Mouse (Mus musculus) midbrain, postnatal 0 days (tissue): Measurements from ENCODE around the gene Cnot2. TPM values are rescaled to one million over a fixed set of nuclear protein-coding genes. Genes with fewer than 3 reads are reported as not detected.

Experiments used
- ATAC-seq: fragments of 200-750 bp; cut with Nextera tagmentation; 2 replicates; pipeline ENCODE4 v1.8.0; 2017; ENCODE audit warnings: moderate number of reproducible peaks, mild to moderate bottlenecking, moderate TSS enrichment, moderate library complexity; ENCODE audit not compliant: low FRiP score
- DNase-seq: peaks from one replicate; pipeline ENCODE4 v3.0.0-alpha.2; 2015; ENCODE audit warnings: low spot score
- H3K27ac ChIP-seq: fragments of 300-500 bp; sonication (generic); 2 replicates; pipeline ENCODE4 v1.5.1; 2014; ENCODE audit warnings: low read depth, mild to moderate bottlenecking, low read length, mixed read lengths
- H3K27me3 ChIP-seq: fragments of 300-500 bp; sonication (generic); 2 replicates; pipeline ENCODE4 v1.6.1; 2014; ENCODE audit warnings: low read length, control low read depth, mixed read lengths; ENCODE audit not compliant: insufficient read depth
- H3K36me3 ChIP-seq: fragments of 300-500 bp; sonication (generic); 2 replicates; pipeline ENCODE4 v1.6.1; 2014; ENCODE audit warnings: low read length, control low read depth, mixed read lengths; ENCODE audit not compliant: insufficient read depth
- H3K4me1 ChIP-seq: fragments of 300-500 bp; sonication (generic); 2 replicates; pipeline ENCODE4 v1.6.1; 2014; ENCODE audit warnings: mild to moderate bottlenecking, control low read depth, antibody characterized with exemption, low read length, mixed read lengths; ENCODE audit not compliant: insufficient read depth
- H3K4me2 ChIP-seq: fragments of 300-500 bp; sonication (generic); 2 replicates; pipeline ENCODE4 v1.6.1; 2014; ENCODE audit warnings: low read depth, mild to moderate bottlenecking, low read length, mixed read lengths; ENCODE audit not compliant: poor library complexity, severe bottlenecking
- H3K4me3 ChIP-seq: fragments of 300-500 bp; sonication (generic); 2 replicates; pipeline ENCODE4 v1.5.1; 2014; ENCODE audit warnings: low read depth, mild to moderate bottlenecking, low read length, moderate library complexity
- H3K9ac ChIP-seq: fragments of 300-500 bp; sonication (generic); replicated peaks from 2 replicates; pipeline ENCODE4 v1.6.1; 2014; ENCODE audit warnings: mild to moderate bottlenecking, low read length, moderate library complexity, mixed read lengths; ENCODE audit not compliant: poor library complexity, severe bottlenecking
- H3K9me3 ChIP-seq: fragments of 300-500 bp; sonication (generic); 2 replicates; pipeline ENCODE4 v1.6.1; 2016; ENCODE audit warnings: low read length, control low read depth
- CTCF ChIP-seq: IDR thresholded peaks from 2 replicates; pipeline ENCODE4 v1.5.1; 2016; ENCODE audit warnings: antibody characterized with exemption, mild to moderate bottlenecking
- WGBS: fragments of 180-500 bp; shearing (Covaris S2); extraction: QIAGEN DNeasy Blood & Tissue Kit; methylation state at CpG from one replicate; pipeline ENCODE4 v1.1.7; 2014; 5-methylcytosine and 5-hydroxymethylcytosine counted together
- polyA plus RNA-seq: library from polyadenylated mRNA; unstranded; fragments of >200 nt; fragmentation: Nextera tagmentation; extraction: Ambion mirVana; gene quantifications from 2 replicates; pipeline ENCODE4 v1.2.1, GENCODE M21; 2015
- total RNA-seq: library from RNA; depleted of rRNA; stranded (reverse); fragments of >200 nt; gene quantifications from 2 replicates; pipeline ENCODE4 v1.2.3, GENCODE M21; 2014

Cnot2 gene
- total and polyA plus RNA-seq, 2 experiments from 2014 or later = 65.5 to 80.2 TPM

GRCm38 (mm10) chr10:116470306-116470925 is 110.9 kb downstream of the Cnot2 start:
- Histone ChIP-seq H3K4me3 (no peak overlapping the region), H3K9me3 (no peaks in the 10 kb centered on the region), H3K4me2 (no peak overlapping the region), H3K27me3 (no peaks in the 10 kb centered on the region), H3K4me1 (no peaks in the 10 kb centered on the region), H3K27ac (no peak overlapping the region), H3K9ac (no peak overlapping the region), H3K36me3 (no peaks in the 10 kb centered on the region)
- no peak for DNase-seq
- no peak for TF ChIP-seq CTCF
- ATAC-seq = no peak
- 84% methylated on average over 11 of the region's 11 CpGs for WGBS

DNA sequence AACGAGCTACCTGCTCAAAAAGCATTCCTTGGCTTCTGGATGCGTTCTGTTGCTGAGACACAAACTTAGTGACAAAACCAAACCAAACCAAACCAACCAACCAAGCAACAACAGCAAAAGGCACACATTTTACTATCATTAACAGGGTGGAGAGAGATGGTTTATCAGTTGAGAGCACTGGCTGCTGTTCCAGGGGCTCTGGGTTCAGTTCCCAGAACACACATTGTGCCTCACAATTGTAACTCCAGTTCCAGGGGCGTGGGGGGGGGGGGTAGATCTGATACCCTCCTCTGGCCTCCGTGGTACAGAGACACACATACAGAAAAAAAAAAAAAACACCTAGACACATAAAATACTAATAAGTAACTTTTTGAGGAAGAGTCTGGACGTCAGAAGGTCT is 113.2 kb downstream of the Cnot2 start:
- H3K27ac ChIP-seq = no peak overlapping the region
- no peak overlapping the region for H3K4me3 ChIP-seq
- no peaks in the 10 kb centered on the region for H3K27me3 ChIP-seq
- WGBS = 81% methylated on average over 5 of the region's 5 CpGs
- no peaks in the 10 kb centered on the region for H3K36me3 ChIP-seq
- no peaks in the 10 kb centered on the region for H3K4me1 ChIP-seq
- no peak overlapping the region for H3K4me2 ChIP-seq
- H3K9me3 ChIP-seq = no peaks in the 10 kb centered on the region
- ATAC-seq (no peak), DNase-seq (no peak)
- no peak overlapping the region for H3K9ac ChIP-seq
- no peak for TF ChIP-seq CTCF

GRCm38 (mm10) chr10:116463753-116464345 is 117.5 kb downstream of the Cnot2 start:
- Histone ChIP-seq H3K9ac (no peak overlapping the region), H3K4me1 (no peaks in the 10 kb centered on the region), H3K36me3 (no peaks in the 10 kb centered on the region), H3K27me3 (no peaks in the 10 kb centered on the region), H3K4me2 (no peak overlapping the region), H3K4me3 (no peak overlapping the region), H3K9me3 (no peaks in the 10 kb centered on the region), H3K27ac (no peak overlapping the region)
- DNase-seq = no peak
- 94% methylated on average over 12 of the region's 12 CpGs for WGBS
- TF ChIP-seq CTCF = no peak
- no peak for ATAC-seq

DNA sequence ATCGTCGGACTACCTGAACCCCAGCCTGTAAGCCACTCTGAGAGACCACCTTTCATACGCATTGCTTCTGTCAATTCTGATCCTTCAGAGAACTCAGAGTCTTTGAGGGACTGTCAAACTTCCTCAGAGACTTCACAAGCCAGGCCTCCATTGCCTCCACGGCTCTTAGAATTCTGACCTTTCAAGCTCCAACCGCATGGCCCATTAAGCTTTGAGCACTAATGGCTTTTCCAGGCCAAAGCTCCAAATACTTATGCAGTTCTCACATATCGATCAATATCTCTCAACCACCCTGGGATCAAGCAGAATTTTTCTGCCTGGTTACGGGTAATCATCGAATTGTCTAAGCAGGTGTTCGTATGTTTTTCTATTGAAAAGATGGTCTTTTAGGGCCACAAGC is 119.9 kb downstream of the Cnot2 start:
- TF ChIP-seq CTCF = no peak
- H3K36me3 ChIP-seq = no peaks in the 10 kb centered on the region
- 91% methylated on average over 9 of the region's 9 CpGs for WGBS
- H3K4me2 ChIP-seq = no peak overlapping the region
- H3K27me3 ChIP-seq = no peaks in the 10 kb centered on the region
- no peak for ATAC-seq
- no peaks in the 10 kb centered on the region for H3K9me3 ChIP-seq
- H3K4me1 ChIP-seq = no peaks in the 10 kb centered on the region
- no peak for DNase-seq
- no peak overlapping the region for H3K27ac ChIP-seq
- no peak overlapping the region for H3K9ac ChIP-seq
- H3K4me3 ChIP-seq = no peak overlapping the region

- no peaks in the 10 kb centered on the region for H3K4me1 ChIP-seq
- no peaks in the 10 kb centered on the region for H3K9me3 ChIP-seq
- WGBS = 97% methylated on average over 9 of the region's 9 CpGs
- no peak for DNase-seq
- ATAC-seq = no peak
- no peak overlapping the region for H3K9ac ChIP-seq
- H3K4me2 ChIP-seq = no peak overlapping the region
- H3K4me3 ChIP-seq = no peak overlapping the region
- H3K36me3 ChIP-seq = no peaks in the 10 kb centered on the region
- no peak for TF ChIP-seq CTCF
- H3K27me3 ChIP-seq = no peaks in the 10 kb centered on the region
- no peak overlapping the region for H3K27ac ChIP-seq
These were observed 122.5 kb downstream of the Cnot2 start for GRCm38 (mm10) chr10:116458786-116459185.

DNA sequence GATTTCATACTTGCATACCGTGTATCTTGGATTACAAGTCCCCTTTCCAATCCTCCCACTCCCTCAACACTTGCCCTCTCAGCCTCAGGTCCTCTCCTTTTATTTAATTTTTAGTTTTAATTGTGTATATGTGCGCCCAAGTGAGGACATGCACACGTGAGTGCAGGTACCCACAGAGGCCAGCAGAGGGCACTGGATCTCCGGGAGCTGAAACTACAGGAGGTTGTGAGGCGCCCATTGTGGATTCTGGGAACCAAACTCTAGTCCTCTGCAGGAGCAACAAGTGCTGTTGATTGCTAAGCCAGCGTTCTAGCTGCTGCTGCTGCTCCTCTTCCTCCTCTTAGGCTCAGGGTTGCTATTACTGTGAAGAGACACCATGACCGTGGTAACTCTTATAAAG is 128.5 kb downstream of the Cnot2 start:
- WGBS = 95% methylated on average over 7 of the region's 7 CpGs
- Histone ChIP-seq H3K4me1 (no peaks in the 10 kb centered on the region), H3K9ac (no peak overlapping the region), H3K9me3 (no peaks in the 10 kb centered on the region), H3K4me2 (no peak overlapping the region), H3K27ac (no peak overlapping the region), H3K36me3 (no peaks in the 10 kb centered on the region), H3K4me3 (no peak overlapping the region), H3K27me3 (no peaks in the 10 kb centered on the region)
- peak; percentile 15; the same call in 1 of the 2 replicates for TF ChIP-seq CTCF
- ATAC-seq (no peak), DNase-seq (no peak)
